Mouse (Mus musculus): ENCODE measurements at regions not wholly inside any gene's neighbourhood (a gene's known extent, or its start where the extent isn't known, plus 50 kb on each side); places are given as distances from the start of the nearest gene placed in this dataset.
A peak's percentile ranks its signal among the peaks of the same experiment; 100 is the strongest.

DNA sequence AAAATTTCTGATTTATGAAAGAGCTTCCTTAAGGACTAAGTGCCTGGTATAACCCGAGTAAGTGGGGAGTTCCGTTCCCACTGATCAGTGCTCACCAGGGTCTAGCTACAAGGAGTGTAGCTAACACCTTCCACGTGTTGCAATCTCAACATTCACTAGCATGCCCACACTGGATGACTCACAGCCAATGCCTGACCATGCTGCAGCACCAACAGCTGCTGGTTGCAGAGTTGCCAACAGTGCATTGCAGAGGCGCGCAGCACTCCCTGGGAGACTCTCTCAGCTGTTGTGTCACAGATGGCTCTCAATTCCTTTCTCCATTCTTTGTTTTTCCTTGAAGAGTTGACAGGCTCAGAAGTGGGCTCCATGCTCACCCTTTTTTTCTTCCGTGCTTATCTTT lies 787.5 kb upstream of the Tenm3 start:
- Histone ChIP-seq H3K4me2 (no peak overlapping the region), H3K4me1 (no peaks in the 10 kb centered on the region), H3K9me3 (no peaks in the 10 kb centered on the region), H3K4me3 (no peak overlapping the region), H3K9ac (no peak overlapping the region), H3K27ac (no peak overlapping the region), H3K27me3 (replicated peaks) (no peaks in the 10 kb centered on the region), H3K36me3 (replicated peaks) (no peaks in the 10 kb centered on the region)
- 78% methylated on average over 6 of the region's 6 CpGs for WGBS
- no peak for ATAC-seq (replicated peaks)

DNA sequence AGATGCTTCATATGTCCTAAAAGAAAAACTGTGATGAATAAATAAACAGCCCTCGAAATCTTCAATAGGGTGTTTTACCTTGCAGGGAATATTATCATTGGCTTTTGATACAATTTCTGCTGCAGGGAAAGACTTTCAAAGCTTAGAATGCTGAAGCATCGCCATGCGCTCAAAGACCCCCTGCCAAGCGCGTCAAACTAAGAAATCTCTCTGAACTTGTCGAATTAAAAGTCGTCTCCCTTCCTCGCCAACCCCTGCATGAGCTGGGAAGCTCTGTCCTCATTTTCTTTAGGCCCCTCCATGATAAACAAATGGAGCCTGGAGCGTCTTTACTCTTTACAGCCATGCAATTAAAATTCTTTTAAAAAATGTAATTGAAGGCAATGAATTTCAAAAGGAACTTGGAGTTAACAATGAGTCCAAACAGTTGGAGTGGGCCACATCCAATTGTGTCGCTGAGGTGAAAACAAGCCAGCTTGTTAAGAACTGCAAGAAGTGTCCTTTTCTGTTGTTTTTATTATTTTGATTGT lies 784.3 kb upstream of the Tenm3 start:
- H3K9me3 ChIP-seq, result no peaks in the 10 kb centered on the region

DNA sequence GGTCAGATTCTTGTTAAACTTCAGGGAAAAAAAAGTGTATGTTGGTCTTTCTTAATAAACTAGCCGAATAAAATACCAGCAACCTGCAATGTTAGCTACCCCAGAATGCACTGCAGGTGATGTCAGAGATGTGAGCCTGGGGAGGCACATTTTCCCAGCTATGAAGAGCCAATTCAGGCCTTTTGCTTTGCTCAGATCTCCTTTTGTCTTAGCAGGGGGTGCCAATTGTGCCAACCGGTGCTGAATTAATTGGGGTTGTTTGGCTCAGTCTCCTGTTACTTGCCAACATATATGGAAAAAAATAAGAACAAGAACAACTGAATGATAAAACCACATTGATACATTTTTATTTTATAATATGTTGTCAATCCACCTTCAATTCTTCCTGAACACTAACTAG lies 751.8 kb upstream of the Tenm3 start:
- no peak overlapping the region for H3K4me3 ChIP-seq
- H3K9me3 ChIP-seq, result no peaks in the 10 kb centered on the region
- H3K4me1 ChIP-seq, result no peaks in the 10 kb centered on the region
- no peaks in the 10 kb centered on the region for H3K27me3 ChIP-seq (replicated peaks)
- no peak for ATAC-seq (replicated peaks)
- H3K27ac ChIP-seq, result no peak overlapping the region
- H3K9ac ChIP-seq, result no peak overlapping the region
- 52% methylated on average over 2 of the region's 2 CpGs for WGBS
- H3K4me2 ChIP-seq, result no peak overlapping the region
- H3K36me3 ChIP-seq (replicated peaks), result no peaks in the 10 kb centered on the region

More for the DNA sequence above, 784.3 kb upstream of the Tenm3 start:
- ATAC-seq (replicated peaks), result peak; percentile 48
- Histone ChIP-seq H3K36me3 (replicated peaks) (no peaks in the 10 kb centered on the region), H3K27me3 (replicated peaks) (no peaks in the 10 kb centered on the region), H3K4me2 (no peak overlapping the region), H3K4me3 (no peak overlapping the region), H3K9ac (no peak overlapping the region), H3K4me1 (no peaks in the 10 kb centered on the region), H3K27ac (0 out of 2 replicates have a peak overlapping the region, but pooled peaks have one; percentile 25)
- 15% methylated on average over 10 of the region's 10 CpGs for WGBS

- H3K4me2 ChIP-seq, result no peak overlapping the region
- no peaks in the 10 kb centered on the region for H3K9me3 ChIP-seq
- H3K27me3 ChIP-seq (replicated peaks), result no peaks in the 10 kb centered on the region
- no peaks in the 10 kb centered on the region for H3K36me3 ChIP-seq (replicated peaks)
- no peak overlapping the region for H3K9ac ChIP-seq
- H3K4me1 ChIP-seq, result no peaks in the 10 kb centered on the region
- ATAC-seq (replicated peaks), result no peak
- WGBS, result 59% methylated on average over 3 of the region's 3 CpGs
- H3K27ac ChIP-seq, result no peak overlapping the region
- no peak overlapping the region for H3K4me3 ChIP-seq
Measured at GRCm38 (mm10) chr8:49567423-49567822, 723.7 kb upstream of the Tenm3 start.

DNA sequence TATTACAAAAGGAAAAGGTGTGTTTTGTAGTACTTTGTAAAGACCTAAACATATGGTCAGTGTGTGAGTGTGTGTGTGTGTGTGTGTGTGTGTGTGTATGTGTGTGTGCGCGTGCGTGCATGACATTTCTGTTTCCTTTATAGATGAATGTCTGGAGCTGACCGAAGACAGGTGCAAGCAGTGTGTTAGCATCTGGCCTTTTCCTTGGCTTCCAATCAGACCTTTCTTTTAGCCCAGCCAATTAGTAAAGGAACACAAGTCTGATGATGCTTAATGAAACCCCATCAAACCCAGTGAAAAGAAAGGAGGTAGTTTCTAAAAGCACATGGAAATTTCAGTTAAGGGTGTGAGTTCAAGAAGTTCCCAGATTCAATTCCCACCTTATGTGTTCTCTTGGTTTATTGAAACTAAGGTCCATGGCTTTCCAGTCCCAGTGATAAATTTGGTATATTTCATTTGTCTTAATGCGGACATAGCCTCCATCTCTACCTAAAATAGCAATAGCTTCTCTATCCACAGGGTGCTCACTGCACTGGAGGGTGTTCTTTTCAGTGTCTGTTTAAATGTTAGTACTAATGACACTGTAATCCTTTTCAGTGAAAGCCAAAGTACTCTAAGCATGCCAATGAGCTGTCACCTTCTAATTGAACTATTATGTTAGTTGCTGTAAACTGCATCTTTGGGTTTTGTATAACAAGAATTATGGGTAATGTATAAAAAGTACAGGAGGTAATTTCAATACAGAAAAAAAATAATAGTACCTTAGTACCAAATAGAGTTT lies 719.9 kb upstream of the Tenm3 start:
- 83% methylated on average over 5 of the region's 5 CpGs for WGBS
- ATAC-seq (replicated peaks), result no peak
- Histone ChIP-seq H3K4me1 (no peaks in the 10 kb centered on the region), H3K4me3 (no peak overlapping the region), H3K9me3 (no peaks in the 10 kb centered on the region), H3K36me3 (replicated peaks) (no peaks in the 10 kb centered on the region), H3K27ac (no peak overlapping the region), H3K9ac (no peak overlapping the region), H3K4me2 (no peak overlapping the region), H3K27me3 (replicated peaks) (no peaks in the 10 kb centered on the region)

GRCm38 (mm10) chr8:49562976-49563375 lies 719.2 kb upstream of the Tenm3 start:
- H3K4me3 ChIP-seq, result no peak overlapping the region
- no peaks in the 10 kb centered on the region for H3K27me3 ChIP-seq (replicated peaks)
- 85% methylated on average over 4 of the region's 4 CpGs for WGBS
- no peaks in the 10 kb centered on the region for H3K36me3 ChIP-seq (replicated peaks)
- ATAC-seq (replicated peaks), result no peak
- H3K4me1 ChIP-seq, result no peaks in the 10 kb centered on the region
- no peaks in the 10 kb centered on the region for H3K9me3 ChIP-seq
- H3K9ac ChIP-seq, result no peak overlapping the region
- H3K27ac ChIP-seq, result no peak overlapping the region
- H3K4me2 ChIP-seq, result no peak overlapping the region

DNA sequence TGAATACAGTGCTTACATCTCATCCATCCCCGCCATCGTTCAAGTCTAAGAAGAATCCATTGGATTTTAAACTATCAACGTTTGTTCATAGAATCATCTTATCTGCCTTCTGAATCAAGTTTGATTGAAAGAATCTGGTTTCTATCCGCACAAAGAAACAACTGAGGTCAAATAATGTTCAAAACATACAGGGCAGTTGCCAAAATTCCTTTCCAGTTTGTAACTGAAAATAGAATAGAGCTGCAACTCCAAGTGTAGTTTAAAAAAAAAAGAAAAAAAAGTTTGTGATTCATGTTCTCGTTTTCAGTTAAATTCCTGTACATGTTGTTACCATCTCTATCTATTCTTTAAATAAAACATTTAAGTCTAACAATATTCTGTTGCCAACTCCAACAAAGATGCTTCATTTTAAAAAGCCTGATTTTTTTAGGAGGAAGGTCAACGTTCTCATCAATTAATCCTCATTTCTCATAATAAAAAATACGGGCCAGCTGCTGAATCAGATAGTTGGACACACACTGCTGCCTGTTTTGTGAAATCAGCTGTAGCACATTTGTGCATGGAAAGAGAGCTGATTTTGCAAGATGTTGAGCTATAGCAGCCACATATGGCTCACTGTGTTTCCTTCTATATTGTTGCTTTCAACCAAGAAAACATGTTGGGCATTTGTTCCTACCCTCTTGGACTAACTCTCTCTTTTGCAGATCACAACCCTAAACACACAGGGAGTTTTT lies 712.1 kb upstream of the Tenm3 start:
- H3K9me3 ChIP-seq, result no peaks in the 10 kb centered on the region

GRCm38 (mm10) chr8:49553175-49553574 lies 709.4 kb upstream of the Tenm3 start:
- H3K36me3 ChIP-seq (replicated peaks), result no peaks in the 10 kb centered on the region
- no peak overlapping the region for H3K4me2 ChIP-seq
- H3K9ac ChIP-seq, result no peak overlapping the region
- H3K27ac ChIP-seq, result no peak overlapping the region
- H3K27me3 ChIP-seq (replicated peaks), result no peaks in the 10 kb centered on the region
- WGBS, result 85% methylated on average over 3 of the region's 3 CpGs
- no peaks in the 10 kb centered on the region for H3K4me1 ChIP-seq
- H3K9me3 ChIP-seq, result 0 out of 2 replicates have a peak, but pooled peaks cover 3% of the 10 kb centered on the region
- ATAC-seq (replicated peaks), result no peak
- H3K4me3 ChIP-seq, result no peak overlapping the region

More for the DNA sequence above, 712.1 kb upstream of the Tenm3 start:
- H3K9ac ChIP-seq, result no peak overlapping the region
- ATAC-seq (replicated peaks), result no peak
- no peak overlapping the region for H3K4me2 ChIP-seq
- H3K27ac ChIP-seq, result no peak overlapping the region
- no peaks in the 10 kb centered on the region for H3K4me1 ChIP-seq
- 83% methylated on average over 7 of the region's 7 CpGs for WGBS
- H3K36me3 ChIP-seq (replicated peaks), result no peaks in the 10 kb centered on the region
- no peak overlapping the region for H3K4me3 ChIP-seq
- no peaks in the 10 kb centered on the region for H3K27me3 ChIP-seq (replicated peaks)

- Histone ChIP-seq H3K9me3 (no peaks in the 10 kb centered on the region), H3K4me2 (no peak overlapping the region), H3K4me1 (no peaks in the 10 kb centered on the region), H3K9ac (no peak overlapping the region), H3K4me3 (no peak overlapping the region), H3K27ac (no peak overlapping the region), H3K36me3 (replicated peaks) (no peaks in the 10 kb centered on the region), H3K27me3 (replicated peaks) (no peaks in the 10 kb centered on the region)
- ATAC-seq (replicated peaks), result no peak
- WGBS, result 90% methylated on average over 4 of the region's 4 CpGs
Measured at GRCm38 (mm10) chr8:49543321-49543720, 699.6 kb upstream of the Tenm3 start.

- Histone ChIP-seq H3K36me3 (replicated peaks) (no peaks in the 10 kb centered on the region), H3K27me3 (replicated peaks) (no peaks in the 10 kb centered on the region), H3K4me3 (no peak overlapping the region), H3K9ac (no peak overlapping the region), H3K4me1 (no peaks in the 10 kb centered on the region), H3K4me2 (no peak overlapping the region), H3K27ac (no peak overlapping the region), H3K9me3 (no peaks in the 10 kb centered on the region)
- 81% methylated on average over 5 of the region's 5 CpGs for WGBS
- no peak for ATAC-seq (replicated peaks)
Measured at GRCm38 (mm10) chr8:49541337-49541736, 697.6 kb upstream of the Tenm3 start.

DNA sequence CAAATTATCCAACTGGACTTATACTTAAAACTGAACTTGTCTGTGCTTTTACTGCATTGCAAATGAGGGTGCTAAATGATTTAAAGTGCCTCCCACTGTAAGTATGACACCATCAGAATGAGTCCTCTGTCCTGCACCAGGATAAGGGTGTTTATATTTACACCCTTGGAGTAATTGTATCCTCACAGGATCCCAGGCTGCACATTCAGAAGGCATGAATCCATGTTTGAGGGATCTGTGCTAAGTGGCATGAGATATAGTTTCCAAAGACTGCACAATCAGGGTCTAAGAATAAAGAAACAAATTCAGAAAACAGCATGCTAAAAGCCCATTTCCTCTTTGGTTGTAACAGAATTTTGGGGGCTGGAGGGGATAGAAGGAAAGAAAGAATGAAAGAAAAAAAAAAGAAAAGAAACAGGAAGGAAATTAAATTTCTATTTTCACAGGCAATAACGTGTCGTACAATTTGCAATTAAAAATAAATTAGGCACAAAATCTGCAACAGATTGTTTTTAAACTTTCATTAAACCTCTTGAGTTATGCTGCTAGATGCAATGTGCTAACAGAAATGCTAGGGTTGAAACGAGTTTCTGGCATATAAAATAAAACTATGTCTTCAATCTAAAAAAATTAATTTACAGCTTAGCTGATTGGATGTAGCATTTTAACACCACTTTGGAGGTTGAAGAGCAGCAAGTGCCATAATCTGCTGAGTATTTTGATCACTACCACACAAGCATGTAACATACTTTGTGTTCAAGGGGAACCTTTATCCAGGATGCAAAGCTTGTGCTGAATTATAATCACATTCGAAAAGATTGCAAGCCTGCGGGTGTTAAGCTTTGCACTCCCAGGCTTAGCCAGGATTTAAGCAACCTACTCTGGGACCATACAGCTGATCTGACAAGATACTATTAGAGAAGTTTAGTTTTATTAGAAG lies 689.9 kb upstream of the Tenm3 start:
- H3K27ac ChIP-seq, result no peak overlapping the region
- 55% methylated on average over 5 of the region's 5 CpGs for WGBS
- no peak overlapping the region for H3K9ac ChIP-seq
- no peak for ATAC-seq (replicated peaks)
- H3K9me3 ChIP-seq, result no peaks in the 10 kb centered on the region
- no peak overlapping the region for H3K4me2 ChIP-seq
- H3K4me3 ChIP-seq, result no peak overlapping the region
- no peaks in the 10 kb centered on the region for H3K27me3 ChIP-seq (replicated peaks)
- H3K36me3 ChIP-seq (replicated peaks), result no peaks in the 10 kb centered on the region
- 0 out of 2 replicates have a peak, but pooled peaks cover 3% of the 10 kb centered on the region for H3K4me1 ChIP-seq

DNA sequence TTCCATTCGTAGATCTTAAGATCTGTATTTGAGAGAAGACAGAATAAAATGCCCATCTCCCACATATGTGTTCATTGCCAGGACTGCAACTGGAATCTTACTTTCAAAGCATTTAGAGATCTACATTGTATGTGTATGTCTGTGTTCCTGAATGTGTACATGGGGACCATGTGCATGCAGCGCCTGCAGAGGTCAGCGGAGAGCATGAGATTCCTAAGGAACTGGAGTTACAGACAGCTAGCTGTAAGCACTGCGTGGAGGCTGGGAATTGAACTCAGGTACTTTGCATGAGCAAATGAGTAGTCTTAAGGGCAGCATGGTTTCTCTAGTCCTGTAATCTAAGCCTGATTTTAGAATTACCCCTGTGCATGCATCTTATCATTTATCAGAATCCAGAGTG lies 685.5 kb upstream of the Tenm3 start:
- H3K27ac ChIP-seq, result no peak overlapping the region
- H3K4me3 ChIP-seq, result no peak overlapping the region
- no peak for ATAC-seq (replicated peaks)
- 71% methylated on average over 4 of the region's 4 CpGs for WGBS
- H3K36me3 ChIP-seq (replicated peaks), result no peaks in the 10 kb centered on the region
- no peaks in the 10 kb centered on the region for H3K27me3 ChIP-seq (replicated peaks)
- H3K4me1 ChIP-seq, result 0 out of 2 replicates have a peak, but pooled peaks cover 3% of the 10 kb centered on the region
- H3K9ac ChIP-seq, result no peak overlapping the region
- no peaks in the 10 kb centered on the region for H3K9me3 ChIP-seq
- H3K4me2 ChIP-seq, result no peak overlapping the region

Measured in midbrain, embryonic 15.5 days (tissue).